Mouse (Mus musculus) urinary bladder, postnatal 36 days (tissue): ENCODE data around the gene Epha2.

Source experiments
- DNase-seq, 2 experiments: peaks; one replicate each; pipeline ENCODE4 v3.0.0; 2022; ENCODE audit warnings: low spot score in 2 of 2, mixed read lengths in 1 of 2

The Epha2 gene

DNA sequence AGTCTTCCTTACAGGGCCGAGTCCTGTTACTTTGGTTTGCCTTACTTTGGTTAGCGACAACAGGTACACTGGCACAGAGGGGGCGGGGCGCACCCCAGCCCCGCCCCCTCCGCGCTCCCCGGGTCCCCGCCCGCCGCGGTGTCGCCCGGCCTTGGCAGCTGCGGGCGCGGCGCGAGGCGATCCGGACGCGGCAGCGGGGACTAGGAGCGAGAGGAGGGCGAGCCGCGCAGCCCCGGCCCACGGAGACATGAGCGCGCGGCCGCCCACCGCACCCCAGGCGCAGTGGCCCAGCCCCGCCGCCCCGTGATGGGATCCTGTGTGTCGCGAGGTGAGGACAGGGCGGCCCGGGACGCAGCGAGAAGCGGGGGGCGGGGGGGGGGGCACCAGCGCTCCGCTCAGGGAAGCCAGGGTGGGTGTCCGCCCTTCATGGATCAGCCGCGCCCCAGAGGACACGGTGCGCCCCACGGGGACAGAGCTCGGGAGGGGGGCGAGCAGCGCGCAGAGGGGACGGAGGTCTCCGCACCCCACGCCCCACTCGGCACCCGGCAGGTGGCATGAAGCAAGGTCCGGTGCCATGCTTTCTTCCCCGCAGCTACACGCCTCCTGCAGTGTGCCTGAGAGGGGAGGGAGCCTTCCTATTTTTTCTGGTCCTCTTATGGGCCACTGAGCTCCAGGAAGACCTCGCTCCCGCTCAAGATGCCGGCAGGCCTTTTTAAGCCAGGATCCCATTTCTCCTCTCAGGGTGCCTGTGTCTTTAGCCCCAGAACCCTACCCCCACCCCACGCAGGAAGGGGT is 67.2 kb downstream of the Epha2 start, which contains the start of gene Fam131c:
Gene Fam131c (plus strand): TSS at position 224 of the 795 bp plus-strand sequence.
- no peak for DNase-seq

GRCm38 (mm10) chr4:141372426-141372825 is 71.4 kb downstream of the Epha2 start:
- no peak for DNase-seq
